Mouse (Mus musculus): ENCODE data around the gene Aco1. TPM values are rescaled to one million over a fixed set of nuclear protein-coding genes. Genes with fewer than 3 reads are reported as not detected.

Aco1 gene
- total and polyA plus RNA-seq, 3 experiments = 34.1 to 144 (median 119) TPM

GRCm38 (mm10) chr4:40180046-40180445, 37.2 kb downstream of the Aco1 start:
- TF ChIP-seq GATA1 (IDR thresholded peaks at IDR 0.05; ENCODE audit: borderline replicate concordance, low read length) (no peak), POLR2AphosphoS5 (IDR thresholded peaks at IDR 0.05; ENCODE audit: insufficient replicate concordance, low read depth, low read length) (no peak), GATA2 (IDR thresholded peaks at IDR 0.05; ENCODE audit: borderline replicate concordance, low read depth, low read length) (no peak), TAL1 (conservative IDR thresholded peaks at IDR 0.05; ENCODE audit: low read depth, low read length) (no peak), CTCF (IDR thresholded peaks at IDR 0.05; ENCODE audit: low read depth, low read length) (no peak)
- Histone ChIP-seq H3K9me3 (replicated peaks) (no peaks in the 10 kb centered on the region), H3K36me3 (replicated peaks) (peaks cover 91% of the 10 kb centered on the region), H3K4me3 (ENCODE audit: low read depth, low read length) (peak overlapping the region; percentile 68), H3K4me1 (ENCODE audit: insufficient read depth, low read depth, low read length) (peaks cover 78% of the 10 kb centered on the region), H3K27me3 (ENCODE audit: insufficient read depth, low read length) (no peaks in the 10 kb centered on the region)
- no peak for DNase-seq (ENCODE audit: low spot score)
- no peak for ATAC-seq (ENCODE audit: extremely low read depth, insufficient number of reproducible peaks, low FRiP score, poor library complexity, severe bottlenecking)

GRCm38 (mm10) chr4:40181681-40182080, 38.8 kb downstream of the Aco1 start:
- DNase-seq (ENCODE audit: low spot score) (no peak), ATAC-seq (ENCODE audit: extremely low read depth, insufficient number of reproducible peaks, low FRiP score, poor library complexity, severe bottlenecking) (no peak)
- Histone ChIP-seq H3K27me3 (ENCODE audit: insufficient read depth, low read length) (no peaks in the 10 kb centered on the region), H3K4me1 (ENCODE audit: insufficient read depth, low read depth, low read length) (peaks cover 72% of the 10 kb centered on the region), H3K4me3 (ENCODE audit: low read depth, low read length) (peak overlapping the region; percentile 50; the same call in 1 of the 2 replicates), H3K9me3 (replicated peaks) (no peaks in the 10 kb centered on the region), H3K36me3 (replicated peaks) (peaks cover 91% of the 10 kb centered on the region)
- TF ChIP-seq GATA2 (IDR thresholded peaks at IDR 0.05; ENCODE audit: borderline replicate concordance, low read depth, low read length) (no peak), POLR2AphosphoS5 (IDR thresholded peaks at IDR 0.05; ENCODE audit: insufficient replicate concordance, low read depth, low read length) (no peak), TAL1 (conservative IDR thresholded peaks at IDR 0.05; ENCODE audit: low read depth, low read length) (no peak), GATA1 (IDR thresholded peaks at IDR 0.05; ENCODE audit: borderline replicate concordance, low read length) (no peak), CTCF (IDR thresholded peaks at IDR 0.05; ENCODE audit: low read depth, low read length) (no peak)

GRCm38 (mm10) chr4:40182651-40183320, 39.9 kb downstream of the Aco1 start:
- H3K4me1 ChIP-seq (ENCODE audit: insufficient read depth, low read depth, low read length) = peaks cover 65% of the 10 kb centered on the region
- H3K27me3 ChIP-seq (ENCODE audit: insufficient read depth, low read length) = no peaks in the 10 kb centered on the region
- no peaks in the 10 kb centered on the region for H3K9me3 ChIP-seq (replicated peaks)
- ATAC-seq (ENCODE audit: extremely low read depth, insufficient number of reproducible peaks, low FRiP score, poor library complexity, severe bottlenecking) (no peak), DNase-seq (ENCODE audit: low spot score) (peak; percentile 44)
- no peak overlapping the region for H3K4me3 ChIP-seq (ENCODE audit: low read depth, low read length)
- peaks cover 93% of the 10 kb centered on the region for H3K36me3 ChIP-seq (replicated peaks)
- no peak for TF ChIP-seq TAL1 (conservative IDR thresholded peaks at IDR 0.05; ENCODE audit: low read depth, low read length)
- TF ChIP-seq CTCF (IDR thresholded peaks at IDR 0.05; ENCODE audit: low read depth, low read length) = peak; percentile 69

GRCm38 (mm10) chr4:40183781-40184180, 40.9 kb downstream of the Aco1 start:
- ATAC-seq (ENCODE audit: extremely low read depth, insufficient number of reproducible peaks, low FRiP score, poor library complexity, severe bottlenecking) = no peak
- DNase-seq (ENCODE audit: low spot score) = no peak
- Histone ChIP-seq H3K27me3 (ENCODE audit: insufficient read depth, low read length) (no peaks in the 10 kb centered on the region), H3K36me3 (replicated peaks) (peaks cover 95% of the 10 kb centered on the region), H3K4me1 (ENCODE audit: insufficient read depth, low read depth, low read length) (peaks cover 56% of the 10 kb centered on the region), H3K4me3 (ENCODE audit: low read depth, low read length) (no peak overlapping the region), H3K9me3 (replicated peaks) (no peaks in the 10 kb centered on the region)
- no peak for TF ChIP-seq GATA2 (IDR thresholded peaks at IDR 0.05; ENCODE audit: borderline replicate concordance, low read depth, low read length)
- no peak for TF ChIP-seq CTCF (IDR thresholded peaks at IDR 0.05; ENCODE audit: low read depth, low read length)

GRCm38 (mm10) chr4:40184470-40184869, 41.6 kb downstream of the Aco1 start:
- Histone ChIP-seq H3K4me3 (ENCODE audit: low read depth, low read length) (no peak overlapping the region), H3K36me3 (replicated peaks) (peaks cover 98% of the 10 kb centered on the region), H3K4me1 (ENCODE audit: insufficient read depth, low read depth, low read length) (peaks cover 51% of the 10 kb centered on the region), H3K27me3 (ENCODE audit: insufficient read depth, low read length) (no peaks in the 10 kb centered on the region), H3K9me3 (replicated peaks) (no peaks in the 10 kb centered on the region)
- DNase-seq (ENCODE audit: low spot score) = no peak
- no peak for TF ChIP-seq CTCF (IDR thresholded peaks at IDR 0.05; ENCODE audit: low read depth, low read length)
- no peak for TF ChIP-seq GATA2 (IDR thresholded peaks at IDR 0.05; ENCODE audit: borderline replicate concordance, low read depth, low read length)
- no peak for TF ChIP-seq POLR2AphosphoS5 (IDR thresholded peaks at IDR 0.05; ENCODE audit: insufficient replicate concordance, low read depth, low read length)
- no peak for TF ChIP-seq TAL1 (conservative IDR thresholded peaks at IDR 0.05; ENCODE audit: low read depth, low read length)
- TF ChIP-seq GATA1 (IDR thresholded peaks at IDR 0.05; ENCODE audit: borderline replicate concordance, low read length) = no peak
- ATAC-seq (ENCODE audit: extremely low read depth, insufficient number of reproducible peaks, low FRiP score, poor library complexity, severe bottlenecking) = no peak

GRCm38 (mm10) chr4:40187956-40188355, 45.1 kb downstream of the Aco1 start:
- DNase-seq (ENCODE audit: low spot score) = no peak
- TF ChIP-seq GATA1 (IDR thresholded peaks at IDR 0.05; ENCODE audit: borderline replicate concordance, low read length) (no peak), POLR2AphosphoS5 (IDR thresholded peaks at IDR 0.05; ENCODE audit: insufficient replicate concordance, low read depth, low read length) (no peak), TAL1 (conservative IDR thresholded peaks at IDR 0.05; ENCODE audit: low read depth, low read length) (no peak), CTCF (IDR thresholded peaks at IDR 0.05; ENCODE audit: low read depth, low read length) (no peak), GATA2 (IDR thresholded peaks at IDR 0.05; ENCODE audit: borderline replicate concordance, low read depth, low read length) (no peak)
- H3K9me3 ChIP-seq (replicated peaks) = no peaks in the 10 kb centered on the region
- no peak for ATAC-seq (ENCODE audit: extremely low read depth, insufficient number of reproducible peaks, low FRiP score, poor library complexity, severe bottlenecking)
- H3K4me1 ChIP-seq (ENCODE audit: insufficient read depth, low read depth, low read length) = peaks cover 26% of the 10 kb centered on the region
- no peaks in the 10 kb centered on the region for H3K27me3 ChIP-seq (ENCODE audit: insufficient read depth, low read length)
- peaks cover 99% of the 10 kb centered on the region for H3K36me3 ChIP-seq (replicated peaks)
- H3K4me3 ChIP-seq (ENCODE audit: low read depth, low read length) = no peak overlapping the region

All from G1E (cell line).